Mouse (Mus musculus) E14TG2a.4 (cell line): ENCODE measurements around the gene Cic.

Experiments
- H3K27me3 ChIP-seq: 2 replicates; pipeline ENCODE4 v1.6.1; 2014; ENCODE audit warnings: low read length, control low read depth; ENCODE audit not compliant: insufficient read depth
- H3K36me3 ChIP-seq: 2 replicates; pipeline ENCODE4 v1.6.1; 2014; ENCODE audit warnings: low read length, control low read depth; ENCODE audit not compliant: insufficient read depth
- H3K4me1 ChIP-seq: replicated peaks from 2 replicates; pipeline ENCODE4 v1.6.1; 2014; ENCODE audit warnings: low read depth, low read length, control low read depth
- H3K4me3 ChIP-seq: replicated peaks from 2 replicates; pipeline ENCODE4 v1.5.1; 2014; ENCODE audit warnings: mild to moderate bottlenecking, low read length
- H3K9me3 ChIP-seq: 2 replicates; pipeline ENCODE4 v1.6.1; 2014; ENCODE audit warnings: low read length, control low read depth
- CTCF ChIP-seq: conservative IDR thresholded peaks from 2 replicates; pipeline ENCODE4 v1.5.1; 2014; ENCODE audit warnings: low read length
- NANOG ChIP-seq: IDR thresholded peaks from 2 replicates; pipeline ENCODE4 v1.6.1; 2014; ENCODE audit warnings: borderline replicate concordance, low read length, mixed read lengths
- POU5F1 ChIP-seq: IDR thresholded peaks from 2 replicates; pipeline ENCODE4 v1.6.1; 2014; ENCODE audit warnings: low read length, borderline replicate concordance

Gene Cic

GRCm38 (mm10) chr7:25267301-25267750, at the start of gene Cic:
TSS of gene Cic (plus strand) at chr7:25267704.
- Histone ChIP-seq H3K4me3 (peak within 1 kb of the TSS; percentile 94), H3K4me1 (peaks cover 78% of the 10 kb centered on the region), H3K27me3 (peaks cover 7% of the 10 kb centered on the region; the same call in 1 of the 2 replicates), H3K9me3 (no peaks in the 10 kb centered on the region), H3K36me3 (peaks cover 8% of the 10 kb centered on the region; the same call in 1 of the 2 replicates)
- TF ChIP-seq CTCF (no peak), NANOG (no peak), POU5F1 (no peak)

- H3K4me3 ChIP-seq: peak overlapping the region; percentile 90
- TF ChIP-seq POU5F1 (no peak), NANOG (no peak), CTCF (no peak)
- peaks cover 54% of the 10 kb centered on the region for H3K36me3 ChIP-seq
- no peaks in the 10 kb centered on the region for H3K9me3 ChIP-seq
- H3K4me1 ChIP-seq: peaks cover 70% of the 10 kb centered on the region
- H3K27me3 ChIP-seq: no peaks in the 10 kb centered on the region
Measured at GRCm38 (mm10) chr7:25218705-25219415, 48.6 kb upstream of the Cic start.

- Histone ChIP-seq H3K27me3 (no peaks in the 10 kb centered on the region), H3K9me3 (no peaks in the 10 kb centered on the region), H3K36me3 (peaks cover 55% of the 10 kb centered on the region), H3K4me3 (peak overlapping the region; percentile 90), H3K4me1 (peaks cover 65% of the 10 kb centered on the region)
- TF ChIP-seq NANOG (no peak), CTCF (no peak), POU5F1 (no peak)
Measured at GRCm38 (mm10) chr7:25219416-25219750, 48.1 kb upstream of the Cic start.

GRCm38 (mm10) chr7:25219756-25220456, 47.6 kb upstream of the Cic start:
- Histone ChIP-seq H3K4me1 (peaks cover 63% of the 10 kb centered on the region), H3K4me3 (peak overlapping the region; percentile 90), H3K9me3 (no peaks in the 10 kb centered on the region), H3K27me3 (no peaks in the 10 kb centered on the region), H3K36me3 (peaks cover 57% of the 10 kb centered on the region)
- no peak for TF ChIP-seq POU5F1
- TF ChIP-seq CTCF: no peak
- TF ChIP-seq NANOG: no peak

GRCm38 (mm10) chr7:25220457-25221101, 46.9 kb upstream of the Cic start, which contains the start of gene Dedd2:
TSS of gene Dedd2 (minus strand) at chr7:25220615.
- no peak for TF ChIP-seq POU5F1
- no peak for TF ChIP-seq CTCF
- H3K4me1 ChIP-seq: peaks cover 63% of the 10 kb centered on the region
- H3K36me3 ChIP-seq: peaks cover 57% of the 10 kb centered on the region
- H3K9me3 ChIP-seq: no peaks in the 10 kb centered on the region
- H3K27me3 ChIP-seq: no peaks in the 10 kb centered on the region
- peak within 1 kb of the TSS; percentile 90 for H3K4me3 ChIP-seq

- H3K27me3 ChIP-seq: no peaks in the 10 kb centered on the region
- TF ChIP-seq POU5F1 (no peak), NANOG (no peak), CTCF (no peak)
- peaks cover 67% of the 10 kb centered on the region for H3K4me1 ChIP-seq
Measured at GRCm38 (mm10) chr7:25221102-25221883, 46.2 kb upstream of the Cic start, which contains the start of gene Zfp526. TSS of gene Zfp526 (plus strand) at chr7:25221425.

GRCm38 (mm10) chr7:25222275-25222967, 45.1 kb upstream of the Cic start:
- H3K27me3 ChIP-seq: no peaks in the 10 kb centered on the region
- H3K36me3 ChIP-seq: peaks cover 60% of the 10 kb centered on the region
- H3K9me3 ChIP-seq: no peaks in the 10 kb centered on the region
- peak overlapping the region; percentile 90 for H3K4me3 ChIP-seq
- TF ChIP-seq NANOG (no peak), CTCF (no peak), POU5F1 (no peak)
- peaks cover 73% of the 10 kb centered on the region for H3K4me1 ChIP-seq

More at GRCm38 (mm10) chr7:25221102-25221883, 46.2 kb upstream of the Cic start, which contains the start of gene Zfp526:
- Histone ChIP-seq H3K9me3 (no peaks in the 10 kb centered on the region), H3K36me3 (peaks cover 57% of the 10 kb centered on the region), H3K4me3 (peak within 1 kb of the TSS; percentile 90)
